In the genomic region with DNA sequence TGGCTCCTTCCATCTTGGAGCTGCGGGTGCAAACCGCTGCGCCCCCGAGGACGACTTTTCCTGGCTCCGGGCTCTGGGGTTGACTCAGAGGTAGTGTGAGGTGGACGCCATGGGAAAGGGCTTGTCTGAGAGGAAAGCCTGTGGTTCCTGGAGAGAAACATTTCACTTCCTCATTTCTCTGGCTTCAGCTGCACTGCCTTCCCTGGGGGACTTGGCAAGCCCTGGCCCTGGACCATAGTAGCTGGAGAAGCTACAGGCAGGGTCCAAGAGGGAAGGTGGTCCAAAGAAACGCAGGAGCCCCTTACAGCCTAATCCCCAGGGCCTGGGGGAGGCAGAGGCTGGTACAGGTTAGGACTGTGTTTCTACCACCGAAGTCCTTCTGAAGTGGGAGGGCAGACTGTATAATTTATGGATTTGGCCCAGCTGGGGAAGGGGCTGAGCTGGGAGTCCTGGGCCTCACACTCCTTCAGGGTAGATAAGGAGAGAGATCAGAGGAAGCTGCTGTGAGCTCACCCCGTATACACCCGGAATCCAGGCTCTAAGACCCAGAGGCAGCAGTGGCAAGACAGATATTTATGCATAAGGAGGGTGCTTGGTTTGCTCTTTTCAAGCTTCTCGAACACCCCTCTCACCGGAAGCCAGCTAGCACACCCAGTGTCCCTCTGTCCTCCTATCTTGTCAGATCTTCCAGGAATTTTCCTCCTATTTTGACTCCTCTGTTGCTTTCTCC, we compare ENCODE assay signal across 8 mouse cellular contexts. TPM values are rescaled to one million over a fixed set of nuclear protein-coding genes. Genes with fewer than 3 reads are reported as not detected.
DNase-seq lines count a peak whose midpoint lies in the region; ATAC-seq lines count a peak whose summit lies in the region.

No protein-coding gene starts in this region.

- H3K36me3 ChIP-seq in kidney, embryonic 16.5 days (ENCODE audit: insufficient read depth, low read length): no peaks in the 10 kb centered on the region
- H3K36me3 ChIP-seq in heart, embryonic 10.5 days: no peaks in the 10 kb centered on the region
- peaks cover 5% of the 10 kb centered on the region; the same call in 1 of the 2 replicates for H3K36me3 ChIP-seq in liver, embryonic 12.5 days
- H3K36me3 ChIP-seq in stomach, embryonic 16.5 days (ENCODE audit: control insufficient read depth, insufficient read depth, low read length): no peaks in the 10 kb centered on the region

- no peak overlapping the region for H3K4me2 ChIP-seq in kidney, embryonic 16.5 days (replicated peaks; ENCODE audit: low read depth, low read length)
- peak overlapping the region; percentile 78 for H3K4me2 ChIP-seq in liver, embryonic 12.5 days
- no peak overlapping the region for H3K4me2 ChIP-seq in stomach, embryonic 16.5 days (ENCODE audit: low read depth, low read length)

- H3K4me1 ChIP-seq in kidney, embryonic 16.5 days (ENCODE audit: insufficient read depth, low read length): peaks cover 13% of the 10 kb centered on the region
- H3K4me1 ChIP-seq in heart, embryonic 10.5 days: peaks cover 75% of the 10 kb centered on the region
- peaks cover 91% of the 10 kb centered on the region for H3K4me1 ChIP-seq in liver, embryonic 12.5 days
- no peaks in the 10 kb centered on the region; the same call in 1 of the 2 replicates for H3K4me1 ChIP-seq in stomach, embryonic 16.5 days (ENCODE audit: control insufficient read depth, insufficient read depth, low read length)

- 0 out of 2 replicates have a peak overlapping the region, but pooled peaks have one; percentile 32 for H3K27ac ChIP-seq in kidney, embryonic 16.5 days (ENCODE audit: low read length)
- peak overlapping the region; percentile 90 for H3K27ac ChIP-seq in heart, embryonic 10.5 days
- H3K27ac ChIP-seq in liver, embryonic 12.5 days: peak overlapping the region; percentile 98
- no peak overlapping the region for H3K27ac ChIP-seq in stomach, embryonic 16.5 days (ENCODE audit: low read length)

- WGBS in kidney, embryonic 16.5 days: 47% methylated on average over 13 of the region's 13 CpGs
- WGBS in heart, embryonic 10.5 days: 32% methylated on average over 13 of the region's 13 CpGs
- WGBS in liver, embryonic 12.5 days (ENCODE audit: insufficient replicate concordance): 12% methylated on average over 13 of the region's 13 CpGs
- WGBS in stomach, embryonic 16.5 days: 45% methylated on average over 13 of the region's 13 CpGs

- H3K9me3 ChIP-seq in kidney, embryonic 16.5 days (ENCODE audit: low read length): no peaks in the 10 kb centered on the region
- no peaks in the 10 kb centered on the region for H3K9me3 ChIP-seq in heart, embryonic 10.5 days
- H3K9me3 ChIP-seq in liver, embryonic 12.5 days (replicated peaks): no peaks in the 10 kb centered on the region
- H3K9me3 ChIP-seq in stomach, embryonic 16.5 days (replicated peaks; ENCODE audit: control insufficient read depth, low read length): no peaks in the 10 kb centered on the region

- ATAC-seq in kidney, embryonic 16.5 days (ENCODE audit: low FRiP score, low TSS enrichment): no peak; the same call in 1 of the 2 replicates
- ATAC-seq in liver, embryonic 12.5 days: peak; percentile 81
- ATAC-seq in stomach, embryonic 16.5 days (ENCODE audit: insufficient read depth, low FRiP score): peak; percentile 48; the same call in 1 of the 2 replicates

- no peak for DNase-seq in kidney, adult 11 months
- no peak for DNase-seq in heart, embryonic 10.5 days (ENCODE audit: low spot score)
- no peak for DNase-seq in testis, postnatal 14 days (ENCODE audit: low spot score)
- DNase-seq in urinary bladder, postnatal 4 days (ENCODE audit: low spot score in 2 of 2): no peak
- DNase-seq in adrenal gland, adult 18-20 months (ENCODE audit: low spot score in 2 of 2): no peak

- no peaks in the 10 kb centered on the region for H3K27me3 ChIP-seq in kidney, embryonic 16.5 days (ENCODE audit: insufficient read depth, low read length)
- no peaks in the 10 kb centered on the region for H3K27me3 ChIP-seq in heart, embryonic 10.5 days (ENCODE audit: insufficient read depth, poor library complexity, severe bottlenecking)
- H3K27me3 ChIP-seq in liver, embryonic 12.5 days (replicated peaks): no peaks in the 10 kb centered on the region
- H3K27me3 ChIP-seq in stomach, embryonic 16.5 days (ENCODE audit: control insufficient read depth, insufficient read depth, low read length): no peaks in the 10 kb centered on the region

- no peak overlapping the region for H3K4me3 ChIP-seq in kidney, embryonic 16.5 days (ENCODE audit: low read length)
- peak overlapping the region; percentile 27 for H3K4me3 ChIP-seq in heart, embryonic 10.5 days
- H3K4me3 ChIP-seq in liver, embryonic 12.5 days: peak overlapping the region; percentile 68
- no peak overlapping the region for H3K4me3 ChIP-seq in stomach, embryonic 16.5 days (replicated peaks; ENCODE audit: low read length)

- no peak overlapping the region for H3K9ac ChIP-seq in kidney, embryonic 16.5 days (replicated peaks; ENCODE audit: low read length)
- H3K9ac ChIP-seq in liver, embryonic 12.5 days: peak overlapping the region; percentile 90
- no peak overlapping the region for H3K9ac ChIP-seq in stomach, embryonic 16.5 days (ENCODE audit: low read length)

RNA-seq across cellular contexts. Expression of gene Podxl, which starts 50.0 kb away (rescaled TPM):
- polyA plus RNA-seq in kidney, embryonic 16.5 days (2015; fragmentation: Nextera tagmentation; extraction: Ambion mirVana): 76.8 and 80.4 TPM in 2 replicates
- polyA plus RNA-seq in heart, embryonic 10.5 days (2016; fragmentation: Nextera tagmentation; extraction: Ambion mirVana): 47.6 and 62.0 TPM in 2 replicates
- 23.0 and 24.5 TPM in 2 replicates for polyA plus RNA-seq in liver, embryonic 12.5 days (2016; fragmentation: Nextera tagmentation; extraction: Ambion mirVana)
- 17.0 and 18.5 TPM in 2 replicates for polyA plus RNA-seq in stomach, embryonic 16.5 days (2015; fragmentation: Nextera tagmentation; extraction: Ambion mirVana)
- total RNA-seq in adrenal gland, adult 18-20 months (2021): 10 to 100 TPM; 45.0 to 50.0 TPM

Comparison
In these comparisons a context has a peak if more than half of its experiments do, and no peak if none do; other contexts are left out.
1. H3K4me3 ChIP-seq: peak in heart, embryonic 10.5 days (single experiment) and liver, embryonic 12.5 days (single experiment); none in kidney, embryonic 16.5 days (single experiment) and stomach, embryonic 16.5 days (single experiment).